Mouse (Mus musculus): ENCODE measurements around the gene Ephx1. TPM values are rescaled to one million over a fixed set of nuclear protein-coding genes. Genes with fewer than 3 reads are reported as not detected.
A peak's percentile ranks its signal among the peaks of the same experiment; 100 is the strongest.

Ephx1 gene
- polyA plus RNA-seq (2016; fragmentation: Nextera tagmentation; extraction: Ambion mirVana): 2.1 and 2.2 TPM in 2 replicates

DNA sequence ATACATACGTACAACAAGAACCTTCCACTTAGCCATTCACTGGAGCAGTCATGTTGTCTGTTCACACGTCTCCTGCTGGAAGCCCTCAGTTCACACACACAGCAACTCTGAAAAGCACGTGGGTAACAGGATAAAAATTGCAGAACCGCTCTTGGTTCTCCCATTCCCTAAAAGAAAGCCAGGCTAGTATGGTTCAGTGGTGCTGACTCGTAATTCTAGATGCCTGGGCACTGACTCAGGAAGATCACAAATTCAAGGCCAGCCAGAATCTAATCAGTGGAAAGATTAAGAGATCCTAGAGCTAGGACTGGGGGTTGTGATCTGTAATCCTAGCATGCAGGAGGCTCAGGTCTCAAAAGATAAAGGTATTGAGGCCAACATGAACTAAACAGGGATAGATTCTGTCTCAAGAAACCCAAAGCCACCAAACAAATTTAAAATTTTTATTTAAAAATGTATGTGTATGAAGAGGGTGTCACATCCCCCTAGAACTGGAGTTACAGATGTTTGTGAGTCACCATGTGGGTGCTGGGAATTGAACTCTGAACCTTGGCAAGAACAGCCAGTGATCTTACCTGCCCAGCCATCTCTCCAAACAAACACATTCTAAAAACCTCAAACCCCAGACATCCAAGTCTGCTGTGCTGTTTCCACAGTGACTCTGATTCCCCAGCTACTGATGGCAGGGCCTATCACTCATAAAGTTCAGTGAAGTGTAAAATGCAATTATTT is at the start of gene Ephx1:
TSS of gene Ephx1 (minus strand) at position 149 of the 732 bp plus-strand sequence.
- Histone ChIP-seq H3K4me3 (no peak within 1 kb of the TSS), H3K36me3 (no peaks in the 10 kb centered on the region), H3K27ac (no peak within 1 kb of the TSS), H3K4me1 (peaks cover 31% of the 10 kb centered on the region), H3K27me3 (replicated peaks) (peaks cover 63% of the 10 kb centered on the region), H3K4me2 (0 out of 2 replicates have a peak within 1 kb of the TSS, but pooled peaks have one; percentile 0), H3K9ac (0 out of 2 replicates have a peak within 1 kb of the TSS, but pooled peaks have one; percentile 4), H3K9me3 (replicated peaks) (no peaks in the 10 kb centered on the region)
- ATAC-seq: no peak
- WGBS (ENCODE audit: insufficient replicate concordance): 43% methylated on average over 5 of the region's 5 CpGs

DNA sequence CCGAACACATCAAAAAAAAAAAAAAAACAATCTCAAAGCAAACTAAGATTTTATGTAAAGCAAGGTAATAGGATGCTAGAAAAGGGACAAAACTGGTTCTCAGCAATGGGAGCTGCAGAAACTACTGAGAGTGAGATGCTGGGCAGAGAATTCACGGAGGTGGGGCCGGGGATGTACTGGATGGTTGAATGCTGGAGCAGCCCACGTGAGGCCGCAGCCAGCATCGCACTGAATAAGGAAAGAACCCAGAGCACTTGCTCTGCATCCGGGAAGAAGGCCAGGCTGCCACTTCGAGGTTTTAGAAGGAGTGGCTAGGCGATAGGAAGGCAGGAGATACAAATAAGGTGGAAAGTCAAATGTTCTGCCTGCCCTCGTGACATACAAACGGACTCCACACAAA is 49.0 kb upstream of the Ephx1 start:
- H3K9me3 ChIP-seq (replicated peaks): no peaks in the 10 kb centered on the region
- no peak for ATAC-seq

DNA sequence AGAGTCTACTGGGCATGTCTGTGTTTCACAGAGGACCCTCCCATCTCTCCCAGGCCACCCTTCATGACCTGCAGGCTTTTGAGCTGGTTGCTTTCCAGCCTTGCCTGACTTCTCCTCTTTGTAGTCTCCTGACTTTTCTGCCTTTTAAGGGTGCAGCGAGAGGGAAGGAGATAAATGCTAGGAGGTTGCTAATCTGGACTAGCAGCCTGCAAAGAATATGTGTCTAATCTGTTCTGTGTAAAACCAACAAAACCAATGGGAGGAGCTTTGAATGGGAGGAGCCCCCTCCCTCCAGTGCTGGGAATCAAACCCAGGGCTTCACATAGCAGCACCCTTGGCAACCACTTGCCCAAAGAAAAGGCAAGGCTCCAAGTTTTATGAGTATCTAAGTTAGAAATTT is 47.6 kb upstream of the Ephx1 start:
- H3K4me1 ChIP-seq: peaks cover 9% of the 10 kb centered on the region; the same call in 1 of the 2 replicates
- no peak overlapping the region for H3K4me3 ChIP-seq

More for the DNA sequence above, 49.0 kb upstream of the Ephx1 start:
- Histone ChIP-seq H3K27me3 (replicated peaks) (peaks cover 4% of the 10 kb centered on the region; the same call in 1 of the 2 replicates), H3K9ac (no peak overlapping the region), H3K4me2 (no peak overlapping the region), H3K4me1 (peaks cover 9% of the 10 kb centered on the region; the same call in 1 of the 2 replicates), H3K4me3 (no peak overlapping the region), H3K36me3 (no peaks in the 10 kb centered on the region), H3K27ac (no peak overlapping the region)
- WGBS (ENCODE audit: insufficient replicate concordance): 57% methylated on average over 11 of the region's 11 CpGs

DNA sequence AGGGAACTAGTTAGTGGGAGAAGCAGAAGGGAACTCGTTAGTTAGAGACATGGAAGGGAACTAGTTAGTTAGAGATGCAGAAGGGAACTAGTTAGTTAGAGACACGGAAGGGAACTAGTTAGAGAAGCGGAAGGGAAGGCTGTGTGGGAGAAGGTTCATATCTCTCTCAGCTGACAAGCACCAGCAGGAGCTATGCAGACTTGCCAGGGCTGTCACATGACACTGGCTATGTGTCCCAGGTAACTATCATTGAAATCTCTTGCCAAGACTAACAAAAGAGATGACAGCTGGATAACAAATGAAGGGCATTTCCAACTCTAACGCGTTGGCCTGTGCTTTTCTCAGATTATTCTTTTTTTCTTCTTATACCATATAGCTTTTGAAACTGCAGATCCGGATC is 43.9 kb upstream of the Ephx1 start:
- Histone ChIP-seq H3K4me3 (no peak overlapping the region), H3K9ac (no peak overlapping the region), H3K36me3 (no peaks in the 10 kb centered on the region), H3K4me2 (no peak overlapping the region), H3K27me3 (replicated peaks) (no peaks in the 10 kb centered on the region; the same call in 1 of the 2 replicates), H3K27ac (no peak overlapping the region), H3K4me1 (peaks cover 9% of the 10 kb centered on the region; the same call in 1 of the 2 replicates), H3K9me3 (replicated peaks) (no peaks in the 10 kb centered on the region)
- ATAC-seq: no peak
- 65% methylated on average over 6 of the region's 6 CpGs for WGBS (ENCODE audit: insufficient replicate concordance)

More for the DNA sequence above, 47.6 kb upstream of the Ephx1 start:
- Histone ChIP-seq H3K9me3 (replicated peaks) (no peaks in the 10 kb centered on the region), H3K27me3 (replicated peaks) (no peaks in the 10 kb centered on the region; the same call in 1 of the 2 replicates), H3K9ac (no peak overlapping the region), H3K4me2 (no peak overlapping the region), H3K27ac (no peak overlapping the region), H3K36me3 (no peaks in the 10 kb centered on the region)
- no peak for ATAC-seq
- 28% methylated on average over 1 of the region's 1 CpGs for WGBS (ENCODE audit: insufficient replicate concordance)

DNA sequence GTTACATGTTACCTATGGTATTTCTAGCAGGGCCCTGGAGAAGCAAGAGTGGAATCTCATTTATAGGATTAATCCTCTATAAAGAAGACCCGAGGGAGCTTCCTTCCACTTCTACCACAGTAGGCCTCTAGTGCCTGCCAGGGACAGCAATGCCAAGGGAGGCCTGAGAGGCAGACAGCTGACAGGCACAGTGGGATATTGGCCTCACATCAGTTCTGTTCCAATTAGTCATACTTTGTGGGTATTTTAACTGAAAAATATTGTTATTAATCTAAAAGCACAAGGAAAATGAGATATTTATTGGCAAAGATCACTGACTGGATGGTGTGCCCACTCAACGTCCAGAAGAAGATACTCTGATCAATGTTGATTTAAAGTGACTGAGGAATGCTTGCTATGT is 43.3 kb upstream of the Ephx1 start:
- no peaks in the 10 kb centered on the region for H3K36me3 ChIP-seq

DNA sequence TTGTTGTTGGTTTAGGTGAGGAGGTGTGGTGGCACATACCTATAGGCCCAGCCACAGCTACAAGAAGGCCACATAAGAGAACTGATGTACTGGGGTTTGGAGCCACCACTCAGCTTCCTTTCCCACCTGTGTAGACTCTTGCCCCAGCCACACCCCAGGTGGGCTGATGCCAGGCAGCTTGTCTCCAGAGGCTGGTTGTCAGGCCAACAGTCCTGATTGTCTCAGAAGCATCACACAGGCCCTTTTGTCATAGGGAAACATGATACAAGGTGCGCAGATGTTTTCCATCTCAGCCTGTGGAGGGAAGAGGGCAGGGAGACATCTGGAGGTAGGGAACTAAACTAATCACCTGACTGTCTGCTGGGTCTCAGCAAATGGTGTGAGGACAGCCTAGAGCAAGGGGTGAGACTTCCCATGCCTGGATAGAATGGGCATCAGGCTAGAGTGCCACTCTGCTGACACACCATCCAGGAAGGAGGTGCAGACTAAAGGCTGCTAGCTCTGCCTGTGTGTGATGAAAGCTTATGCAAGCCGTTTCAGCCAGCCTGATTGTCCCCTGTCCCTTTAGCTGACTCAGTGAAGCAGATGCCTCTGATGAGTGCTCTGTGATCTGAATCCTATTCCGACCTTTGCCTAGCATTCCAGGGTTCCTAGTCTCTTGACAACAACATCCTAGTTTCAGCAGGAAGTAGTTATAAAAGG is 41.2 kb upstream of the Ephx1 start:
- Histone ChIP-seq H3K9ac (no peak overlapping the region), H3K4me1 (no peaks in the 10 kb centered on the region), H3K27ac (no peak overlapping the region), H3K36me3 (no peaks in the 10 kb centered on the region), H3K4me3 (no peak overlapping the region), H3K4me2 (no peak overlapping the region), H3K27me3 (replicated peaks) (no peaks in the 10 kb centered on the region), H3K9me3 (replicated peaks) (no peaks in the 10 kb centered on the region)
- 56% methylated on average over 3 of the region's 3 CpGs for WGBS (ENCODE audit: insufficient replicate concordance)
- ATAC-seq: no peak

More for the DNA sequence above, 43.3 kb upstream of the Ephx1 start:
- peaks cover 9% of the 10 kb centered on the region; the same call in 1 of the 2 replicates for H3K4me1 ChIP-seq
- no peak overlapping the region for H3K4me3 ChIP-seq
- no peak overlapping the region for H3K27ac ChIP-seq
- no peak for ATAC-seq
- no peaks in the 10 kb centered on the region for H3K9me3 ChIP-seq (replicated peaks)
- H3K4me2 ChIP-seq: no peak overlapping the region
- H3K9ac ChIP-seq: no peak overlapping the region
- WGBS (ENCODE audit: insufficient replicate concordance): 57% methylated on average over 2 of the region's 2 CpGs
- H3K27me3 ChIP-seq (replicated peaks): no peaks in the 10 kb centered on the region

DNA sequence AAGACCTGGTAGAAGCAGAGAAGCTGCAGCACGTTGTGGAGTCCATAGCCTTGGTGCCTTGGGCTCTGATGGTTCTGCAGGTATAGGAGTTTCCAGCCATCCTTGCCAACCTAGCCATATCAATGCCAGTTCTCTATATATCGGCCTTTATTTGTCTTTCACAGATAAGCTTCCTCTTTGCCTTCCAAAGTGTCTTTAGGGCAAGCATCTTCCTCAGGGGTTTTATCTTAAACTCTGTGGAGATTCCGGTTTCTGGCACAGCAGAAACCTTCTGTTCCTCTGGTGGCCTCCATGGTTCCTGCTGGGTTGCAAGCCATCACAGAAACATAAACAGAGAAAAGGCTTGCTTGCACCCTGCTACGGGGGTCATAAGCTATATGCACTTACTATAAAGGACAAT is 32.2 kb upstream of the Ephx1 start:
- Histone ChIP-seq H3K9me3 (replicated peaks) (no peaks in the 10 kb centered on the region), H3K4me2 (no peak overlapping the region), H3K4me3 (no peak overlapping the region), H3K27ac (no peak overlapping the region), H3K36me3 (no peaks in the 10 kb centered on the region), H3K27me3 (replicated peaks) (no peaks in the 10 kb centered on the region; the same call in 1 of the 2 replicates), H3K9ac (no peak overlapping the region), H3K4me1 (no peaks in the 10 kb centered on the region)
- ATAC-seq: no peak
- WGBS (ENCODE audit: insufficient replicate concordance): 49% methylated on average over 4 of the region's 4 CpGs

DNA sequence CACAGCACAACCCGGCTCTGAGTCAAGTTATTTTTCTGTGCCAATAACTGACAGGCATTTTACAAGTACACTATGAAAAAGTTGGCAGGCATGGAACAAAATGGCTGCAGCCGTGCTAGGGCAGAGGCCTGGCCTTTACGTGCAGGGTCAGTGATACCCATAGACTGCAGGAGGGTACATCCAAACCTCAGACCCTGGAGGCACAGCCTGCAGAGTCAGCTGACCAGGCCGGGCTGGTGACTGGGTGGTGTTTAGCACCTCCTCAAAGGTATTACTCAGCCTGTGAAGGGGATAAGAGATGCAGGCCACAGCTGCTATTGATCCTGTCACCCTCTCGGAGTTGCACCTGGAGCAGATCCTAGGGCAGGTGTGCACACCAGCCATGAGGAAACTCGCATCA is 30.2 kb upstream of the Ephx1 start, which contains the start of gene 9130409I23Rik:
TSS of gene 9130409I23Rik (plus strand) at position 301 of the 400 bp plus-strand sequence.
- WGBS (ENCODE audit: insufficient replicate concordance): 67% methylated on average over 6 of the region's 6 CpGs
- Histone ChIP-seq H3K4me2 (no peak within 1 kb of the TSS), H3K4me3 (no peak within 1 kb of the TSS), H3K36me3 (no peaks in the 10 kb centered on the region), H3K9ac (no peak within 1 kb of the TSS), H3K27me3 (replicated peaks) (peaks cover 15% of the 10 kb centered on the region; the same call in 1 of the 2 replicates), H3K4me1 (no peaks in the 10 kb centered on the region), H3K9me3 (replicated peaks) (no peaks in the 10 kb centered on the region), H3K27ac (no peak within 1 kb of the TSS)
- no peak for ATAC-seq

DNA sequence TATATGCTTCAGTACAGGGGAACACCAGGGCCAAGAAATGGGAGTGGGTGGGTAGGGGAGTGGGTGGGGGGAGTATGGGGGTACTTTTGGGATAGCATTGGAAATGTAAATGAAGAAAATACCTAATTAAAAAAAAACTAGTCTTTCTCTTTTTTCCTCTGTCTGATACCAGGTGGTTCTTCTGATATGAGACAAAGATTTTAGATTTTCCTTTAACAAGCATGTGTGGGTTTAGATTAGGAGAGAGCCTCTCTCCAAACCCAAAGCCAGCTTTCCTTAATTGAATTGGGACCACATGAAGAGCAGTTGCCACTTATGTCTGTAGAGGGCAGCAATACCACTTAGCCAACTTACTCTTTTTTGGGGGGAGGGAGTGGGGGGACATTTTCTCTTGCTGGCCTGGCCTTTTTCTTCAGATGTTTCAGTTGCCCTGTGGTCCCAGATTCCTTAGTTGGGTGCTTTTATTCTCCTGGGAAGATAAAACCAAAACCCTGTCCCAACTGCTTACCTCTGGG is 28.7 kb upstream of the Ephx1 start:
- no peak overlapping the region for H3K9ac ChIP-seq
- ATAC-seq: no peak
- H3K4me3 ChIP-seq: no peak overlapping the region
- no peaks in the 10 kb centered on the region for H3K9me3 ChIP-seq (replicated peaks)
- no peak overlapping the region for H3K27ac ChIP-seq
- H3K27me3 ChIP-seq (replicated peaks): peaks cover 19% of the 10 kb centered on the region; the same call in 1 of the 2 replicates
- no peaks in the 10 kb centered on the region for H3K4me1 ChIP-seq
- no peaks in the 10 kb centered on the region for H3K36me3 ChIP-seq
- H3K4me2 ChIP-seq: no peak overlapping the region

DNA sequence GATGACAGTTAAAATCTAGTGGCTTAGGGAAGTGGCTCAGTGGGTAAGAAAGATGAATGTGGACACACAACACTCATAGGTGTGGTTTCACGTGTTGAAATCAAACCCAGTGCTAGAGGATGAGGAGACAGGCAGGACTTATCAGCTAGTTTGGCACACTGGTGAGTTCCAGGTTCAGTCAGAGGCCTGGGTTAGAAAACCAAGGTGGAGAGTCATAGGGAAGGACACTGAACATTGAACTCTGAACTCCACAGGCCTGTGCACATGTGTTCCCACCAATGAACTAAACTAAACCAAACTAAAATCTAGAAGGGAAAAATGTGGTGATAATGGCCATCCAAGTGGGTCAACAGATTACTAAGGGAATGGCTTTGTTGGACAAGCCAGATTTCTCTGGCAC is 26.8 kb upstream of the Ephx1 start:
- H3K9ac ChIP-seq: no peak overlapping the region
- no peak overlapping the region for H3K27ac ChIP-seq
- WGBS (ENCODE audit: insufficient replicate concordance): 30% methylated on average over 1 of the region's 1 CpGs
- H3K36me3 ChIP-seq: no peaks in the 10 kb centered on the region
- no peak for ATAC-seq
- no peaks in the 10 kb centered on the region for H3K9me3 ChIP-seq (replicated peaks)
- no peak overlapping the region for H3K4me2 ChIP-seq
- H3K4me1 ChIP-seq: no peaks in the 10 kb centered on the region
- H3K27me3 ChIP-seq (replicated peaks): peaks cover 20% of the 10 kb centered on the region; the same call in 1 of the 2 replicates
- no peak overlapping the region for H3K4me3 ChIP-seq

DNA sequence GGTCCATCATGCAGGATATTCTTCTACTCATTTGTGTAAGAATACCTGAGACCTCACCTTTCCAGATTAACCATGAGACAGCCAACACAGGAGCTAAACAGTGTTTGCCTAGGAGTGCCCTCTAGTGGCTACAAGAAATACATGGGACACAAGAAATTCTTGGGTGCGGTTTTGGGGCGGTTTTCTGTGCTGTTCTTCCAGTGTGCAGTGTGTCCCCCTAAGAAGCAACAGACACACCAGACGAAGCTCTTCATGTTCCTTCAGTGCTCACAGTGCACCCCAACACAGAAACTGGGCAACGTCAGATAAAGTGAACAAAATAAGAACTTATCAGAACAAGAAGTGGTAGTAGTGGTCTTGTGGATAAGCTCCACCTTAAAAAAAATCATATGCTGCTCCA is 18.9 kb upstream of the Ephx1 start:
- Histone ChIP-seq H3K9me3 (replicated peaks) (no peaks in the 10 kb centered on the region), H3K36me3 (no peaks in the 10 kb centered on the region), H3K4me2 (no peak overlapping the region), H3K27ac (no peak overlapping the region), H3K4me1 (peaks cover 8% of the 10 kb centered on the region), H3K4me3 (no peak overlapping the region), H3K9ac (no peak overlapping the region), H3K27me3 (replicated peaks) (peaks cover 23% of the 10 kb centered on the region)
- ATAC-seq: no peak
- under 1% methylated on average over 4 of the region's 4 CpGs for WGBS (ENCODE audit: insufficient replicate concordance)

DNA sequence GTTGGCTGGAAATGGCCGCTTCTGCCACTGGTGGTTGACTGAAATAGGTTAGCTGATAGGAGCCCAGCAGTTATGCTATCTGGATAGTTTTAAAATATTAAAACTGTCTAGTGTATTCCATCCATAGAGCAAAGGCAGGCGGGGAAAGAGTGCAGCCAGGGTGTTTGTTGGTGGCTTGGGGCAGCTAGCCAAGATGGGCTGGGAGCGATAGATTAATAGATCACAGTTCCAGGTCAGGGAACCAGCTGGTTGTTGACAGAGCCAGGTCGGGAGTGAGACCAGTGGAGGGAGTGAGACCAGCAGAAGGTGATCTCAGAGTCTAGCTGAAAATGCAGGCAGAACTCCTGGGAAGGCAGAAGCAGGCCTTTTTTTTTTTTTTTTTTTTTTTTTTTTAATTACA is 16.9 kb upstream of the Ephx1 start:
- Histone ChIP-seq H3K36me3 (no peaks in the 10 kb centered on the region), H3K27ac (no peak overlapping the region), H3K27me3 (replicated peaks) (peaks cover 19% of the 10 kb centered on the region), H3K4me1 (peaks cover 8% of the 10 kb centered on the region), H3K9ac (no peak overlapping the region), H3K4me2 (no peak overlapping the region), H3K9me3 (replicated peaks) (no peaks in the 10 kb centered on the region), H3K4me3 (no peak overlapping the region)
- ATAC-seq: peak; percentile 40; the same call in 1 of the 2 replicates
- WGBS (ENCODE audit: insufficient replicate concordance): 65% methylated on average over 4 of the region's 4 CpGs

Data from liver, embryonic 12.5 days (tissue).